Mouse (Mus musculus): ENCODE data around the gene Pnmal2.

Gene Pnmal2

DNA sequence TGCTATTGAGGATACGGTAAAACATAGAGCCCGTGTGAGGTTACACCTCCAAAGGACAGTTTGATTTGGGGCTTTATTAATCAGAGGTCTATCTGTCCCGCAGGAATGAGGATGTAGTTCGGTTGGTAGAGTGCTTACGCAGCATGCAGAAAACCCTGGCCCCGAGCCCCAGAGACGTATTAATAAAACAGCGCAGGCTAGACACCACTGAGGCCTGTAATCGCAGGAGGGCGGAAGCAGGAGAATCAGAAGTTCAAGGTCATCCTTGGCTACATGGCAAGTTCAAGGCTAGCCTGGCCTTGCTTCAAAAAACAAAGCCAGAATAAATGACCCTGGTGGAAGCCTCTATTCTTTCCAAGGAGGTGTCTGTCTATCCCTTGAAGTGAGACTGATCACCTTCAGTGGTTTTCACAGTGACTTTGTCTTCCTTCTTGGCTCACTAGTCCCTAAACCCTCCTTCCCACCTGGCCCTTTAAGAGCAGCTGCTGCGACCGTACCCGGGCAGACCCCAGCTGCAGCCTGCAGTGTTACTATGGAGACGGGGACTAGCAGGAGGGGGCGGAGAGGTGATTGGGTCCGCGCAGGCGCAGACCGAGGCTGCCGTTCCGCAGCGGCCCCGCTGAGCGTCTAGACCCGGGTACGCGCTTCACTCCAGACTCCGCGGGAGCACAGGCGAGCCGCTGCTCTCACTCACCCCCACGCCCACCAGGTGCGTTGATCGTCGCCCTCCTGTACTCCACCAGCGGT is at the start of gene Pnmal2:
Pnmal2 (plus strand) TSS at position 622 of the 747 bp plus-strand sequence.
- DNase-seq, result peak; percentile 90 to 94

GRCm38 (mm10) chr7:16895000-16895399 is 49.5 kb upstream of the Pnmal2 start:
- peak; percentile 89 to 92 for DNase-seq

- DNase-seq, result no peak
Measured at GRCm38 (mm10) chr7:16895511-16895910, 49.0 kb upstream of the Pnmal2 start.

- DNase-seq, result no peak
Measured at GRCm38 (mm10) chr7:16900526-16900925, 44.0 kb upstream of the Pnmal2 start.

- DNase-seq, result no peak
Measured at GRCm38 (mm10) chr7:16903439-16903955, 41.0 kb upstream of the Pnmal2 start.

DNA sequence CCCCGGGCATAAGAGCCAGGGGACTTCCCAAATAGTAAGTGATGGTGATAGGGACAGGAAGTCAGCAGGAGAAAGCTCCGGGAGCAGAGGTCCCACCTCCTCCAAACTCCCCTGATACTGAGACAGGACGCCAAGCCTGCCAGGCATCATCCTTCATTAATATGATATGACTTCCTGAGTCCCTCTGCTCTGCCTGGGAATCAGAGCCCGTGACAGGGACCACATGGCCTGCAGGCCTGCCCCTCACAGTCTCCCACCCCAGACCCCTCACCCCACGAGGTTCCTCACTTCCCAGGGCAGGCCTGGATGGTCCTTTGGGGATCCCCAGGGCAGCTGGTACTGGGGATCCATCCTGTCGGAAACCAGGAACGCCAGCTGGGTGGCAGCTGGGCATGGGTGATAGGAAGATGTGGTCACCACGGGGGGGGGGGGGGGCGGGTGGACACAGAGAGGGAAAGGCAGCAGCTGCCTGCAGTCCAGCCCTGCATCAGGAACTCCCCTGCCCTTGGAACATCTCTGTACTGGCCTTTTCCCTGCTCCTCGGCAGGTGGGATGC is 40.3 kb upstream of the Pnmal2 start:
- DNase-seq, result peak; percentile 48 to 61

GRCm38 (mm10) chr7:16905491-16906021 is 38.9 kb upstream of the Pnmal2 start:
- peak; percentile 69 to 78 for DNase-seq

- DNase-seq, result peak; percentile 73 to 81
Measured at GRCm38 (mm10) chr7:16906281-16906680, 38.2 kb upstream of the Pnmal2 start, which contains the start of gene Ptgir. Gene Ptgir, plus strand, starts transcription at chr7:16906490.

- DNase-seq, result no peak
Measured at GRCm38 (mm10) chr7:16906889-16907559, 37.5 kb upstream of the Pnmal2 start.

DNA sequence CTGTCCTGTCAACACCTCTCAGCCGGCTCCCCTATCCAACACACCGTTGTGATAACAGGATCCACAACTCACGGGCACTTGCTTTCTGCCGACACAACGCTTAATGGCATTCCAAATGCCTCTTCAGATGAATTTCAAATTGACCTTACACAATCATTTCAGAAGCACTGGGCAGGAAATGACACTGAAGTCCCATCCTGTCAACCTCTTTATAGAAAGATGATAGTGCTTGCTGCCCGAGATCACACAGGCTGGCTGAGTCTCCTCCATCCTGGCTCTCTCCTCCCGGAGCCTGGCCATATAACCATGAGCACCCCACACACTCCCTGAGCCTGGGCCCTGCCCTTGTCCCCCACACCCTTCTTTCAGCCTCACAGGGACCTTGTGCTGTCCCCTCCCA is 36.6 kb upstream of the Pnmal2 start:
- no peak for DNase-seq

GRCm38 (mm10) chr7:16908367-16908766 is 36.1 kb upstream of the Pnmal2 start:
- DNase-seq, result no peak

GRCm38 (mm10) chr7:16908859-16909258 is 35.6 kb upstream of the Pnmal2 start:
- DNase-seq, result no peak

GRCm38 (mm10) chr7:16909909-16910308 is 34.6 kb upstream of the Pnmal2 start:
- no peak for DNase-seq

DNA sequence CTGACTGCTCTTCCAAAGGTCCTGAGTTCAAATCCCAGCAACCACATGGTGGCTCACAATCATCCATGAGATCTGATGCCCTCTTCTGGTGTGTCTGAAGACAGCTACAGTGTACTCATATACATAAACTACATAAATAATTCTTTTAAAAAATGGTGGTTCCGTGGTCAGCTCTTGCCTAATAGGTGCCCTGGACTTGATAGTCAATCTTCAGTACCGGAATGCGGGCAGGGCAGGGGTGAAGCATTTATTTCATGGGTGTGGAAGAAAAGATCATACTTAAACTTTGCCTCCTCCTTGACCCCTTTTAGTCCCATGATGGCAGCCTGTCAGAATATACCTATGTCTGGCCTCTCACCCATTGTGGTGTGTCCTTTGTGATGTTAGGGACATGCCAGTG is 32.6 kb upstream of the Pnmal2 start:
- DNase-seq, result no peak

DNA sequence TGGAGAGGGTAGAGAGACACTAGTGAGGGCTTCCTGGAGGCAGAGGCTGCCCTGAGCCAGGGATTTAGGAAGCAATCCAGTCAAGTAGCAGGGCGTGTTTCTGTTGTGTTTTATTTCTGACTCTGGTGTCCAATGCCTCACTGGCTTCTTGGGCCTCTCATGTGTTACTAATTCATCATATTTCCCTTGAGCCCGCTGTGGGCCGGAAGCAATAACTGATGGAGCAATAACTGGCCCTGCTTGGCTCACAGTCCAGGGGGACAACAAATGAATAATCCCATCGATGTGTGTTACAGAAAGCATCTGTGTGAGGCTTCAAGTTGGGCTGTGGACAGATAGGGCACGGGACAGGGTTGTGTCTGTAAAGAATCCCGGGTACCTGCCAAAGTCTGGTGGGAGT is 32.1 kb upstream of the Pnmal2 start:
- DNase-seq, result no peak

DNA sequence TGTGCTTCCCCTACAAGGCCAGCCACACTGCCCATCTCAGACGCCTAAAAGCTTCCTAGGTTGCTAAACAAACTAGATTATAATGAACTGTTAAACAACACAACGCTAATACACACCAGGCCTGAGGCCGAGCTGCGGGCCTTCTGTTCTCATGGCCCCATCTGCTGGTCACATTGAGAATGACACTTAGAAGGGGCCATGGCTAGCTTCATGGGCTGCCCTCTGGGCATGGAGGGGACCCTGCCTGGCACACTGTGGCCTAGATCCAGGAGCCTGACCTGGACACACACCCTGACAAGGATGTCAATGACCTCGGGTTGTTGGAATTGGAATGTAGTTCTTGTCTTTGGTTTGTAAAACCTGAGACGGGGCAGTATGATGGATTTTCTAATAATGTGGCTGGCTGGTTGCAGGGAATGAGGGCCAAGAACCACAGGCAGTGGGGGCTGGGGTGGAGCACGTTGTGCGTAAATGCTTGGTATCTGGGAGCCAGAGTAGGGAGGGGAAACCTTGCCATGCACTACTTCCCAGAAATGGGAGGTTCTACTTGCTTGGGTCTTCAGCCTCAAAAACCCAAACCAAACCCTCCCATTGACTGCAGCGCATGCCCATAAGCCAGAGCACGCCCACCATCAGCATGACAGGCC is 30.6 kb upstream of the Pnmal2 start:
- DNase-seq, result peak; percentile 83 to 87

GRCm38 (mm10) chr7:16914453-16915343 is 29.8 kb upstream of the Pnmal2 start:
- DNase-seq, result no peak

GRCm38 (mm10) chr7:16915461-16916340 is 28.8 kb upstream of the Pnmal2 start:
- no peak for DNase-seq

DNA sequence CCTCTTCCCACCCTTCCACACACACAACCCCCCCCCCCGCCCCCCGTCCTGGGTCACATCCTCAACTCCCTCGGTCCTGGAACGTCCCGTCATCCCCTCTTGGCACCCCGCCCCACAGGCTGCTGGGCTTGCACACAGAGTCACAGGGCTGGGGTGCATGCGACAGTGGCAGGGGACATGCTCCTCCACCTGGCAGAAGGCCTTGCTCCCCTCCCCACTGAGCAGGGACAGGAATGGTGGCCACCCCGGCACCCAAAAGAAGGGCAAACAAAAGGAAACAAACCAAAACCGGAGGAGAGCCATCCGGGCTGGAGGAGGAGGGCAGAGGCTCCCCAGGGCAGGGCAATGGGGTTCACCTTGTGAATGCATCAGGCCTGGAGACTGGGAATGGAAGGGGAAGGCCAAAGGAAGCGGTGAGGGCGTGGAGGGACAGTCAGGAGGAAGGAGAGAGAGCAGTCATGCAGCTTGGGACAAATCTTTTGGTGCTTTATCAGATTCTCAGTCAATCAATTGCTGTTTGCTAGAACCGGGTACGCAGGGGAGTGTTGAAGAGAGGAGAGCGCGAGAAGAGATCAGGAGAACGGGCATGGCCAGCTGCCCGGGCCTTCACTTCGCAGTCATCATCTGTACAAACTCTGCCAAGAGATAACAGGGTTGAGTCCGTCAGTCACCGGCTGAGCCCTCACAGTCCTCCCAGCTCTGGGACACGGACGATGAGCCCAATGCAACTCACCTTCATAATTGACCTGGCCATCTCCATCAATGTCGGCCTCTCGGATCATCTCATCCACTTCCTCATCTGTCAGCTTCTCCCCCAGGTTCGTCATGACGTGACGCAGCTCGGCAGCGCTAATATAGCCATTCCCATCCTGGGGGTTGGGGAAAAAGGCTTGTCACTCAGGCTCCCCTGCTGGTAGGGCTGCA is 27.9 kb upstream of the Pnmal2 start:
- DNase-seq, result no peak

DNA sequence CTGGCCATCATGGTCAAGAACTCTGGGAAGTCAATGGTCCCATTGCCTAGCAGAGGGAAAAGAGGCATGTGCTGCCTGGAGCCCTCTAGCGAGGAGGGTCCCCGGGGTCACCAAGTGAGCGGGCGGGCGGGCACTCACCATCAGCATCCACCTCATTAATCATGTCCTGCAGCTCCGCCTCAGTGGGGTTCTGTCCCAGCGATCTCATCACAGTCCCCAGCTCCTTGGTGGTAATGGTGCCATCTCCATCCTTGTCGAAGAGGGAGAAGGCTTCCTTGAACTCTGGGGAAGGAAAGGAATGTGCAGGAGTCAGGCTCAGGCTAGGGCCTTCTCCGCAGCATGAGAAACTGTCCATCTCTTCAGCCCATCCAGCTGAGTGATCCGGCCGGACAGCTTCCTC is 27.0 kb upstream of the Pnmal2 start:
- DNase-seq, result no peak

Measured in kidney, postnatal 4 days (tissue).